Mouse (Mus musculus): ENCODE results near the gene Zfp667.
A peak's percentile ranks its signal among the peaks of the same experiment; 100 is the strongest.
"Not testable (repeated sequence)": the region's sequence is repeated elsewhere in the genome, so short reads cannot be mapped to it uniquely, and the experiment has no call there.

The Zfp667 gene

GRCm38 (mm10) chr7:6285842-6286705 lies at the start of gene Zfp667:
Gene Zfp667 (plus strand): TSS chr7:6286579.
- peak; percentile 96 for DNase-seq (ENCODE audit: low spot score)

DNA sequence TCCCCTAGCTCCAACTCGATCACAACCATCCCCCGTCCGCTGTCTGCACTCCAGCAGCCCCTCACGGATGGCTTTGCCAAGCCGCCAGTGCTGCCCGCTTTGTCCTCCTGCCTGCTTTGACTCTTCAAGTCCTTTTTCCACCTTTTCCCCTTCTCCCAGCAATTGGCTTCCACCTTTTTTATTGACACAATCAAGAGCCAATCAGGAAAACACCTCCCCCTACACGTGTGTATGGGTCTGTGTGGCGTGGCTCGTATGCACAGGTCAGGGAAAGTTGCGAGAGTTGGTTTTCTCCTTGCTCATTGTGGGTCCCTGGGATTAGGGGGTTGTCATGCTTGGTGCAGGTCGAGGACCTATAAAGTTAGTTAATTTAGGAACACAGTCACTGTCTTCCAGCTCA lies 46.6 kb upstream of the Zfp667 start:
- no peak for DNase-seq (ENCODE audit: low spot score)

DNA sequence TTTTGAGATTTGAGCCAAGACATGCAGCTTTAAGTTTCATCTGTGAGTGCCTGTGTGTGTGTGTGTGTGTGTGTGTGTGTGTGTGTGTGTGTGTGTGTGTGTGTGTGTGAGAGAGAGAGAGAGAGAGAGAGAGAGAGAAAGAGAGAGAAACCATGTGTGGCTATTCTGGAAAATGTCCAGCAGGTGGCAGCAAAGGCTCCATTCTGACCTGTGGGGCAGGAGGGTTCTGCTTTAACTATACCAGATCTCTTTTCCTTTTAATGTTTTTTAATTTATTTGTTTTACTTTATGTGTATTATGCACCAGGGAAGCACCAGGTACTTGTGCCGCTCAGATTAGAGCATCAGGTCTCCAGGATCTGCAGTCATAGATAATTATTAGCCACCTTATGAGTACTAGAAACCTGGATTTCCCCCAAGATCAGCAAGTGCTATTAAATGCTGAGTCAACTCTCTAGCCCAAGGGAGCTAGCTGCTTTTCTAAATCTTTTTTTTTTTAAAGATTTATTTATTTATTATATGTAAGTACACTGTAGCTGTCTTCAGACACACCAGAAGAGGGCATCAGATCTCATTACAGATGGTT lies 45.4 kb upstream of the Zfp667 start:
- peak; percentile 7 for DNase-seq (ENCODE audit: low spot score)

- DNase-seq (ENCODE audit: low spot score) = no peak
Measured at GRCm38 (mm10) chr7:6244361-6245292, 41.8 kb upstream of the Zfp667 start.

- no peak for DNase-seq (ENCODE audit: low spot score)
Measured at GRCm38 (mm10) chr7:6252410-6252809, 34.0 kb upstream of the Zfp667 start, which contains the start of gene Epp13. Gene Epp13 (plus strand): TSS chr7:6252710.

- no peak for DNase-seq (ENCODE audit: low spot score)
Measured at GRCm38 (mm10) chr7:6254451-6254850, 31.9 kb upstream of the Zfp667 start.

DNA sequence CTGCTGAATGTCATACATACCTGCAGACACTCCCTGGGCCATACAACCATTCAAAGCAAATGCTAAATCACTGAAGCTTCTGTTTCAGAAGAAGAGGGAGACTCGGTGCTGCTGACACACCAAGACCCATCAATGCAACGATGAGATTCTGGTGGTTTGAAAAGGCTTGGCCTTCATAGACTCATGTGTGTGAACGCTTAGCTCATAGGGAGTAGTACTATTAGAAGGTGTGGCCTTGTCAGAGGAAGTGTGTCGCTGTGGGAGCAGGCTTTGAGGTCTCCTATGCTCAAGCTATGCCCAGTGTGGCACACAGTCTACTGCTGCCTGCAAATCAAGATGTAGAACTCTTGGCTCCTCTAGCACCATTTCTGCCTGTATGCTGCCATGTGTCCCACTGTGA lies 29.0 kb upstream of the Zfp667 start:
- no peak for DNase-seq (ENCODE audit: low spot score)

DNA sequence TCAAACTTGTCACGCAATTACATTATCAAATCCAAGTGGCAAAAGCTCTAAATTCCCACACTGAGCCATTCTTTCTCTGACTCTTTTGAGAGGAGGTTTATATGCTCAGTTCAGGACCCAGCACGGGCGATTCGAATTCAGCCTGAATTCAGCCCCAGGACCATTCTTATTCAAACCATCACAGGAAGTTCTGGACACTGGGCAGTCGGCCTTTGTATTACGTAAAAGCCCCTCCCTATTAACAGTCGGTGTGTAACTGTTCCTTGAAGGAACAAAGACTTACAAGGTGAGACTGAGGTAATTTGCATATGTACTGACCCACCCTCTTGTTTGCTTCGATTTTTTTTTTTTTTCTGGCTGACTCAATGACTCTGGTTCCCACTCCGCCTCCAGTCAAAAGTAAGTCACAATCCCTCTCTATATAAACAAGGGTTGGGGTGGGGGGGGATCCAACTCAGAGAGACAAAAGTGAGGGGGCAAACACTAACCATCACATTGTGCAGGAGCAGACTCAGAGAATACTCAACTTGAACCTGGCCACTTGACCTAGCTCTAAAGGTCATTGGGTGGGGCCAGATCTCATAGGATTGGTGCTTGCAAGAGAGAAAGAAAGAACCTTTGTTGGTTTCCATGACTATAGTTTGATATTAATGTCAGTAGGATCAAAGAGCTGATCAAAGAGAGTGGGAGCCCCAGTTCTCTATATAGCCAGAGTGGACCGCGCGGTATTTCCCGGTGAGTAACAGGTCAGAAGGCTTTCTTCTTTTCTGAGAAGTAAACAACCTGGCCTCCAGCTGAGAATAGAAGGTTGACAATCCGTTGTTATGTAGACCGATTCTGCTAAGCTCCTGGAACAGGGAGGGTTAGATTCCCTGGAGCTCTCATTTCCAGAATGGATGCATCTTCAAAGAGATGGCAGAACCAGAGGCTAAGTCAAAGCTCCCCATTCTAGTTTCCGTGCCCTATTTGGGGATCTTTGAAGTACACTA lies 27.9 kb upstream of the Zfp667 start:
- no peak for DNase-seq (ENCODE audit: low spot score)

- DNase-seq (ENCODE audit: low spot score) = not testable (repeated sequence)
Measured at GRCm38 (mm10) chr7:6260004-6260403, 26.4 kb upstream of the Zfp667 start.

DNA sequence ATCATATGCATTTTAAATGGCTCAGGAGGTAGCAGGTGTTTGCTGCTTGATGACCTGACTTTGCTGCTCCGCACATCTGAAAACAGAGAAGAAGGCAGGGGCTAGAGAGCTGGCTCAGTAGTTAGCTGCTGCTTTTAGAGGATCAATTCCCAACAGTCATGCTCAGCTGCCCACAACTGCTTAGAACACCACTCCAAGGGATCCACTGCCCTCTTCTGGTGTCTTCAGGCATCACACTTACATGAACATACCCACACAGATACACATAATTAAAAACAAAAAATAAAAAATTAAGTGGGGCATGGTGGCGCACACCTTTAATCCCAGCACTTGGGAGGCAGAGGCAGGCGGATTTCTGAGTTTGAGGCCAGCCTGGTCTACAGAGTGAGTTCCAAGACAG lies 24.3 kb upstream of the Zfp667 start:
- DNase-seq (ENCODE audit: low spot score) = no peak

GRCm38 (mm10) chr7:6262984-6263383 lies 23.4 kb upstream of the Zfp667 start:
- no peak for DNase-seq (ENCODE audit: low spot score)

- no peak for DNase-seq (ENCODE audit: low spot score)
Measured at GRCm38 (mm10) chr7:6265695-6266094, 20.7 kb upstream of the Zfp667 start.

GRCm38 (mm10) chr7:6277906-6278305 lies 8.5 kb upstream of the Zfp667 start:
- DNase-seq (ENCODE audit: low spot score) = no peak

- peak; percentile 53 for DNase-seq (ENCODE audit: low spot score)
Measured at GRCm38 (mm10) chr7:6282749-6283148, 3.6 kb upstream of the Zfp667 start.

DNA sequence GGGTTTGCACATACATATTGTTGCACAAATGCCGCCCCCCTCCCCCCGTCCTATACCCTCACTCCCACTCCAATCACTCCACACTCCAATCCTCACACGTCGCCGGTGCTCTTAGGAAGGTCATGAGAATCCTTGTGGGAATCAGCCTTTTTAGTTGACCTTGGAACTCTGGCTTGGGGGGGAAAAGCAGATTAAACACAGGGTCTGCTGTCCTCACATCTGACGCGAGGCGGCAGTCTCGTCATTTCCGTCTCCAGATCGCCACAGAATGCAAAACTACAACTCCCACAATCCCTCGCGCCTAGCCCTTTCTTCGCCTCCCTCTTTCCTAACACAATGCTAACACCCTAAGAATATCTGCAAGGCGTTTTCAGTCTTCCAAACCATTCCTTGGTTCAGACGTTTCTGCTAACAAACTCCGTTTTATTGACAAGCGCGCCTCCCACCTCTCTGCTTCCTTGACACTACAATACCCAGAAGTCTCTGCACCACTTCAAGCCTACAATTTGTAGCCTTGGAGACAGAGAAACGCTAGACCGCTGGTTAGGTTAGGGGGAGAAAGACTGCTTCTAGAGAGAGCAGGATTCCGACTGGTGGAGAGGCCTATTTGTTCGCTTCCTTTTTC lies 2.8 kb upstream of the Zfp667 start:
- DNase-seq (ENCODE audit: low spot score) = peak; percentile 83

DNA sequence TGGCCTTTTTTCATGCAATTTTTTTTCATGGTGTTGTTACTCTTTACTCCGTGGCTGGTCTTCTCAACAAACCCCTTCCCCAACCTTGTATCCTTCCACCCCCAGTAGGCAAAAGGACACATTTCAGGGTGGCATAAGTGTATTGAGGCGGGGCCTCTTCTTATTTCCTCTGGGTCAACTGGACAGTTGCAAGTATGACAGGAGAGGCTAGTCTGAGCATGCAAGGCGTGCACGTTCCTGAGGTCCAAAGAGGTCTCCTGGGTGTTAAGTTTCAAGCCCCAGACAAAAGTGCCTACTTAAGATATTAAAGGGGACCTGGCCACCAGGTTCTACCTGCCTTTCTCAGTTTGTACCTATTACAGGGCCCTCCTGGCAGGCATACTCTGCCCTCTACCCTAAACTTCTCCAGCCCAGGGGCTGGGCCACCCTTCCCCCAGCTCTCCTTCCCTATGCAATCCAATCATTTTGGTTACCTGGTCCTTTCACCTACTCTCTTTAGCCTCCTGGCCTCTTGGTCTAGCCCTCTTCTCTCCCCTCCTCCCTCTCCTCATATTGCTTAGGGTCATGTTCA lies 1.9 kb upstream of the Zfp667 start:
- no peak for DNase-seq (ENCODE audit: low spot score)

DNA sequence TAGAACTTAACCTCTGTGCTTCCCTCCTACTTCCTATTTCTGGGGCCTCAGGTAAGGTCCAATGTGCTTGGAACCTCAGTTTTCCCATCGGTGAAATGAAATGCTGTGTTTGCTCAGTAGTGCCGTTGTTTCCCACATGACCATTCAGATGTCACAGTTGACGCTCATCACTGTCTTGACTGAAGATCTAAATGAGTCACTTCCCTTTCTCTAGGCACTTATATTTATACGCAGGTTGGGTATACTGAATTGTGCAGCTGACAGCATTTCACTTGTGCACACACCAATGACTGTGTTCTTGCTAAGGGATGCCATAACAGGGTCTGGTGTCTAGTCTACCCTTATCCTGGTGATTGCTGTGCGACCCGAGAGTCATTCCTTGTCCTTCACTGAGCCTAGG lies 1.0 kb upstream of the Zfp667 start:
- DNase-seq (ENCODE audit: low spot score) = no peak

DNA sequence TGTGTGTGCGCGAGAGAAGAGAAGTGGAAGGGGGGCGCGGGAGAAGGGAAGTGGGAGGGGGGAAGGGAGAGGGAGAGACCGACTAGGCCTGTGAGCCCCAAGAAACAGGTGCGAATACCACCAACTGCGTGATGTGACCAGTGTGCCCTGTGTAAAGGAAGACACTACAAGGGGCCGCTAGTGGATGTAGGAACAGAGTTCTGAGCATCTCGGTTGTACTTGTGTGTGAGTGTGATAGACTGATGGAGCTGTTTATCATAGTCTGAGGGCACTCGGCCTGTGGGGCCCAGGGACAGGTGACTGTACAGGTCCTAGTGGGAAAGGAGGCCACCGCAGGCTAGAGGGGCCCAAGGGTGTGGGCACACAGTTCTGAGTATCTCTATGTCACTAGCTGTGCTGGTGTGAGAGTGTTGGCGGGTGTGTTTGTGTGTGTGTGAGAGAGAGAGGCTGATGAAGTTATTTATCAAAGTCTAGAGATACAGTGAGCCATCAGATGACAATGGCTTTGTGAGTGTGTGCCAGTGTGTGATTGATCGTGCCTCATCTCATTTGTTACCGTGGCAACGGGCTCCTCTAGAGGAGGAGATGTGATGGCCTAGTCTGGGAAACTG lies 647 bp downstream of the Zfp667 start:
- no peak for DNase-seq (ENCODE audit: low spot score)

DNA sequence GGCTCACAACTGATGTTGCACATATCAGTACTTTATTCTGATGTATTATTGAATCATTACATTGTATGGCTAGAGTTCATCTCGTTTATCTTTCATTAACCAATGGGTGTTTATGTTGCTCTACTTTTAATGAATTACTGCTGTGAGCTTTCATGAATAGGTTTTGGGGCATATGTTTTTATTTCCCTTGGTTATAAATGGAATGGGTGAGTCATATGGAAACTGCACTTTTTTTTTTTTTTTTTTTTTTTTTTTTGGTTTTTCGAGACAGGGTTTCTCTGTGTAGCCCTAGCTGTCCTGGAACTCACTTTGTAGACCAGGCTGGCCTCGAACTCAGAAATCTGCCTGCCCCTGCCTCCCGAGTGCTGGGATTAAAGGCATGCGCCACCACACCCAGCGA lies 4.7 kb downstream of the Zfp667 start:
- DNase-seq (ENCODE audit: low spot score) = not testable (repeated sequence)

DNA sequence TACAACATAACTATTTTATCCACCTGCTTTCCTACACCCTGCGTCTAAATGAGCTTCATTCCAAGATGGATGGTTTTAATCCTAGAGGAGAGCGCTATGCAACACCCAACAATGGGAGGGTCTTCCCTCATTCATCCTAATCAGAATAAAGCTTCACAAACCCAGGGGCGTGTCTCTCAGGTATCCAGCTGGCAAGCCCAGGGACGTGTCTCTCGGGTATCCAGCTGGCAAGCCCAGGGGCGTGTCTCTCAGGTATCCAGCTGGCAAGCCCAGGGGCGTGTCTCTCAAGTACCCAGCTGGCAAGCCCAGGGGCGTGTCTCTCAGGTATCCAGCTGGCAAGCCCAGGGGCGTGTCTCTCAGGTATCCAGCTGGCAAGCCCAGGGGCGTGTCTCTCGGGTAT lies 14.4 kb downstream of the Zfp667 start:
- not testable (repeated sequence) for DNase-seq (ENCODE audit: low spot score)
